Mouse (Mus musculus) neural tube, embryonic 11.5 days (tissue): ENCODE measurements around the gene Klf13. TPM values are rescaled to one million over a fixed set of nuclear protein-coding genes. Genes with fewer than 3 reads are reported as not detected.

Source experiments
- ATAC-seq: fragments of 200-750 bp; cut with Nextera tagmentation; 2 replicates; pipeline ENCODE4 v1.8.0; 2017; ENCODE audit warnings: moderate number of reproducible peaks, mild to moderate bottlenecking, moderate TSS enrichment, moderate library complexity; ENCODE audit not compliant: insufficient read depth, low FRiP score, low TSS enrichment
- DNase-seq: peaks from one replicate; pipeline ENCODE4 v3.0.0-alpha.2; 2015; ENCODE audit warnings: low spot score
- H3K27ac ChIP-seq: fragments of 300-500 bp; sonication (generic); 2 replicates; pipeline ENCODE4 v1.5.1; 2014; ENCODE audit warnings: low read depth, mild to moderate bottlenecking, low read length
- H3K27me3 ChIP-seq: fragments of 300-500 bp; sonication (generic); 2 replicates; pipeline ENCODE4 v1.6.1; 2014; ENCODE audit warnings: mild to moderate bottlenecking, low read length, mixed read lengths; ENCODE audit not compliant: control insufficient read depth, insufficient read depth
- H3K36me3 ChIP-seq: fragments of 300-500 bp; sonication (generic); 2 replicates; pipeline ENCODE4 v1.6.1; 2014; ENCODE audit warnings: mild to moderate bottlenecking, low read length, moderate library complexity, mixed read lengths; ENCODE audit not compliant: control insufficient read depth, insufficient read depth
- H3K4me1 ChIP-seq: fragments of 300-500 bp; sonication (generic); 2 replicates; pipeline ENCODE4 v1.6.1; 2014; ENCODE audit warnings: low read length, mixed read lengths; ENCODE audit not compliant: control insufficient read depth, insufficient read depth
- H3K4me2 ChIP-seq: fragments of 300-500 bp; sonication (generic); 2 replicates; pipeline ENCODE4 v1.6.1; 2014; ENCODE audit warnings: low read depth, mild to moderate bottlenecking, moderate library complexity
- H3K4me3 ChIP-seq: fragments of 300-500 bp; sonication (generic); 2 replicates; pipeline ENCODE4 v1.5.1; 2014; ENCODE audit warnings: low read depth, low read length
- H3K9ac ChIP-seq: fragments of 300-500 bp; sonication (generic); 2 replicates; pipeline ENCODE4 v1.6.1; 2014; ENCODE audit warnings: mild to moderate bottlenecking, low read length
- H3K9me3 ChIP-seq: fragments of 300-500 bp; sonication (generic); 2 replicates; pipeline ENCODE4 v1.6.1; 2016; ENCODE audit warnings: low read length; ENCODE audit not compliant: control insufficient read depth
- WGBS: fragments of 180-500 bp; shearing (Covaris S2); extraction: QIAGEN DNeasy Blood & Tissue Kit; methylation state at CpG from one replicate; pipeline ENCODE4 v1.1.7; 2014; 5-methylcytosine and 5-hydroxymethylcytosine counted together
- polyA plus RNA-seq: library from polyadenylated mRNA; unstranded; fragments of >200 nt; fragmentation: Nextera tagmentation; extraction: Ambion mirVana; gene quantifications from 2 replicates; pipeline ENCODE4 v1.2.1, GENCODE M21; 2014

Gene Klf13
- 31.6 and 33.8 TPM in 2 replicates for polyA plus RNA-seq

- Histone ChIP-seq H3K9ac (peak within 1 kb of the TSS; percentile 92), H3K27me3 (no peaks in the 10 kb centered on the region), H3K4me3 (peak within 1 kb of the TSS; percentile 93), H3K4me1 (peaks cover 12% of the 10 kb centered on the region), H3K27ac (peak within 1 kb of the TSS; percentile 91), H3K9me3 (no peaks in the 10 kb centered on the region), H3K4me2 (peak within 1 kb of the TSS; percentile 94), H3K36me3 (no peaks in the 10 kb centered on the region)
- ATAC-seq (peak; percentile 92), DNase-seq (peak; percentile 99)
- under 1% methylated on average over 48 of the region's 50 CpGs for WGBS
Measured at GRCm38 (mm10) chr7:63938914-63939396, at the start of gene Klf13. Klf13 (minus strand) TSS chr7:63938915.

- Histone ChIP-seq H3K4me1 (peaks cover 7% of the 10 kb centered on the region), H3K4me2 (no peak overlapping the region), H3K9ac (no peak overlapping the region), H3K4me3 (no peak overlapping the region), H3K27me3 (no peaks in the 10 kb centered on the region), H3K9me3 (no peaks in the 10 kb centered on the region), H3K27ac (no peak overlapping the region), H3K36me3 (no peaks in the 10 kb centered on the region)
- ATAC-seq (no peak), DNase-seq (no peak)
- 87% methylated on average over 2 of the region's 2 CpGs for WGBS
Measured at GRCm38 (mm10) chr7:63988391-63988790, 49.7 kb upstream of the Klf13 start.

- peak; percentile 73 for ATAC-seq
- Histone ChIP-seq H3K4me2 (no peak overlapping the region), H3K36me3 (no peaks in the 10 kb centered on the region), H3K9me3 (no peaks in the 10 kb centered on the region), H3K4me3 (no peak overlapping the region), H3K27ac (peak overlapping the region; percentile 85), H3K9ac (peak overlapping the region; percentile 49), H3K4me1 (peaks cover 7% of the 10 kb centered on the region), H3K27me3 (no peaks in the 10 kb centered on the region)
- DNase-seq = peak; percentile 46
- 39% methylated on average over 12 of the region's 12 CpGs for WGBS
Measured at GRCm38 (mm10) chr7:63986407-63987182, 47.9 kb upstream of the Klf13 start.

GRCm38 (mm10) chr7:63985696-63986406 is 47.1 kb upstream of the Klf13 start:
- H3K27ac ChIP-seq = peak overlapping the region; percentile 85

GRCm38 (mm10) chr7:63985266-63985665 is 46.6 kb upstream of the Klf13 start:
- DNase-seq = no peak
- no peak overlapping the region for H3K4me3 ChIP-seq
- 88% methylated on average over 7 of the region's 7 CpGs for WGBS
- peaks cover 7% of the 10 kb centered on the region for H3K4me1 ChIP-seq
- H3K27me3 ChIP-seq = no peaks in the 10 kb centered on the region
- no peaks in the 10 kb centered on the region for H3K36me3 ChIP-seq
- H3K27ac ChIP-seq = no peak overlapping the region
- H3K9ac ChIP-seq = no peak overlapping the region
- no peak overlapping the region for H3K4me2 ChIP-seq
- H3K9me3 ChIP-seq = no peaks in the 10 kb centered on the region
- ATAC-seq = no peak

More at GRCm38 (mm10) chr7:63985696-63986406, 47.1 kb upstream of the Klf13 start:
- no peaks in the 10 kb centered on the region for H3K27me3 ChIP-seq
- no peak overlapping the region; the same call in 1 of the 2 replicates for H3K9ac ChIP-seq
- 76% methylated on average over 9 of the region's 9 CpGs for WGBS
- ATAC-seq (peak; percentile 62), DNase-seq (no peak)
- no peak overlapping the region for H3K4me2 ChIP-seq
- no peaks in the 10 kb centered on the region for H3K9me3 ChIP-seq
- H3K4me3 ChIP-seq = no peak overlapping the region
- no peaks in the 10 kb centered on the region for H3K36me3 ChIP-seq
- H3K4me1 ChIP-seq = peaks cover 7% of the 10 kb centered on the region

- Histone ChIP-seq H3K9ac (no peak overlapping the region), H3K27ac (no peak overlapping the region), H3K4me1 (peaks cover 7% of the 10 kb centered on the region), H3K27me3 (no peaks in the 10 kb centered on the region), H3K9me3 (no peaks in the 10 kb centered on the region), H3K36me3 (no peaks in the 10 kb centered on the region), H3K4me2 (no peak overlapping the region), H3K4me3 (no peak overlapping the region)
- WGBS = 89% methylated on average over 2 of the region's 2 CpGs
- ATAC-seq (no peak), DNase-seq (no peak)
Measured at GRCm38 (mm10) chr7:63984329-63984728, 45.6 kb upstream of the Klf13 start.

- Histone ChIP-seq H3K9me3 (no peaks in the 10 kb centered on the region), H3K4me2 (no peak overlapping the region), H3K4me1 (no peaks in the 10 kb centered on the region), H3K9ac (no peak overlapping the region), H3K4me3 (no peak overlapping the region), H3K36me3 (no peaks in the 10 kb centered on the region), H3K27ac (no peak overlapping the region), H3K27me3 (no peaks in the 10 kb centered on the region)
- WGBS = 83% methylated on average over 4 of the region's 4 CpGs
- DNase-seq (no peak), ATAC-seq (no peak)
Measured at GRCm38 (mm10) chr7:63977631-63978030, 38.9 kb upstream of the Klf13 start.

GRCm38 (mm10) chr7:63970986-63971385 is 32.3 kb upstream of the Klf13 start:
- Histone ChIP-seq H3K27ac (no peak overlapping the region), H3K27me3 (no peaks in the 10 kb centered on the region), H3K36me3 (no peaks in the 10 kb centered on the region), H3K4me2 (no peak overlapping the region), H3K9ac (no peak overlapping the region), H3K4me3 (no peak overlapping the region), H3K9me3 (no peaks in the 10 kb centered on the region), H3K4me1 (peaks cover 4% of the 10 kb centered on the region; the same call in 1 of the 2 replicates)
- ATAC-seq (peak; percentile 58), DNase-seq (peak; percentile 26)
- 66% methylated on average over 4 of the region's 4 CpGs for WGBS
